In genomic region chr6:72545377-72545776, GRCm38 (mm10) we compare ENCODE assay signal across 2 mouse cellular contexts.
TF ChIP-seq lines count a peak whose summit lies in the region.

No protein-coding gene starts in this region.

TF ChIP-seq in CH12.LX, 34 proteins besides CTCF, POLR2A, EP300 and RAD21:
- TF ChIP-seq CHD2 (IDR thresholded peaks at IDR 0.05; ENCODE audit: low read length) (no peak), E2F4 (IDR thresholded peaks at IDR 0.05; ENCODE audit: insufficient replicate concordance, low read depth, low read length) (no peak), IRF4 (IDR thresholded peaks at IDR 0.05; ENCODE audit: low read depth, low read length) (no peak), POLR2AphosphoS2 (IDR thresholded peaks at IDR 0.05; ENCODE audit: low read depth, low read length) (no peak), TCF12 (IDR thresholded peaks at IDR 0.05; ENCODE audit: low read depth, low read length) (no peak), MXI1 (IDR thresholded peaks at IDR 0.05; ENCODE audit: low read depth, low read length) (no peak), NELFE (IDR thresholded peaks at IDR 0.05; ENCODE audit: low read depth, low read length) (no peak), MYC (IDR thresholded peaks at IDR 0.05; ENCODE audit: low read depth, low read length) (no peak), UBTF (IDR thresholded peaks at IDR 0.05; ENCODE audit: low read depth, low read length) (no peak), MAZ (IDR thresholded peaks at IDR 0.05; ENCODE audit: low read depth, low read length) (no peak)
TF ChIP-seq in CH12.LX: peak in this region for 0.

TF ChIP-seq in MEL, 35 proteins besides CTCF, POLR2A, EP300 and RAD21:
- TF ChIP-seq TAL1 (IDR thresholded peaks at IDR 0.05; ENCODE audit: low read length): 0 out of 2 replicates have a peak, but pooled peaks have one; percentile 14
- no peak for TF ChIP-seq POLR2AphosphoS2 (IDR thresholded peaks at IDR 0.05; ENCODE audit: low read length)
- peak; percentile 88 for TF ChIP-seq MYC (IDR thresholded peaks at IDR 0.05; ENCODE audit: low read depth, low read length)
- TF ChIP-seq RCOR1 (IDR thresholded peaks at IDR 0.05; ENCODE audit: low read depth, low read length): peak; percentile 47; the same call in 1 of the 2 replicates
- TF ChIP-seq MYB (IDR thresholded peaks at IDR 0.05; ENCODE audit: low read depth, low read length): no peak; the same call in 1 of the 2 replicates
- TF ChIP-seq TBP (IDR thresholded peaks at IDR 0.05; ENCODE audit: low read depth, low read length): peak; percentile 78
- no peak for TF ChIP-seq UBTF (IDR thresholded peaks at IDR 0.05; ENCODE audit: borderline replicate concordance, insufficient read depth, low read depth, low read length)
- no peak for TF ChIP-seq ZKSCAN1 (IDR thresholded peaks at IDR 0.05; ENCODE audit: low read depth, low read length)
- peak; percentile 15; the same call in 1 of the 2 replicates for TF ChIP-seq HCFC1 (IDR thresholded peaks at IDR 0.05; ENCODE audit: low read depth, low read length)
- TF ChIP-seq KAT2A (conservative IDR thresholded peaks at IDR 0.05; ENCODE audit: low read depth, low read length): no peak
- no peak for TF ChIP-seq POLR2AphosphoS5 (IDR thresholded peaks at IDR 0.05; ENCODE audit: borderline replicate concordance, low read depth, low read length)
- TF ChIP-seq NELFE (IDR thresholded peaks at IDR 0.05; ENCODE audit: low read depth, low read length): peak; percentile 57; the same call in 1 of the 2 replicates
- TF ChIP-seq MEF2A (IDR thresholded peaks at IDR 0.05; ENCODE audit: extremely low read depth, insufficient replicate concordance, low read depth, low read length, poor library complexity, severe bottlenecking): no peak
- TF ChIP-seq MAX (IDR thresholded peaks at IDR 0.05; ENCODE audit: low read length): peak; percentile 88
- TF ChIP-seq GABPA (IDR thresholded peaks at IDR 0.05; ENCODE audit: low read depth, low read length): no peak
- TF ChIP-seq SIN3A (IDR thresholded peaks at IDR 0.05; ENCODE audit: low read length): peak; percentile 43; the same call in 1 of the 2 replicates
- no peak for TF ChIP-seq E2F4 (IDR thresholded peaks at IDR 0.05; ENCODE audit: borderline replicate concordance, low read depth, low read length)
- 0 out of 2 replicates have a peak, but pooled peaks have one; percentile 31 for TF ChIP-seq BHLHE40 (IDR thresholded peaks at IDR 0.05; ENCODE audit: borderline replicate concordance, low read depth, low read length)
- peak; percentile 88 for TF ChIP-seq MXI1 (IDR thresholded peaks at IDR 0.05; ENCODE audit: low read depth, low read length)
- no peak for TF ChIP-seq CHD2 (IDR thresholded peaks at IDR 0.05; ENCODE audit: low read length)
- no peak for TF ChIP-seq SMC3 (IDR thresholded peaks at IDR 0.05; ENCODE audit: low read depth, low read length)
- no peak for TF ChIP-seq JUND (IDR thresholded peaks at IDR 0.05; ENCODE audit: low read depth, low read length)
- no peak for TF ChIP-seq CHD1 (IDR thresholded peaks at IDR 0.05; ENCODE audit: low read depth, low read length)
- peak; percentile 38 for TF ChIP-seq GATA1 (IDR thresholded peaks at IDR 0.05; ENCODE audit: low read depth, low read length)
- peak in 1 of 2 experiments; percentile 50; a peak in 1 of 4 replicates for TF ChIP-seq USF2 (IDR thresholded peaks at IDR 0.05; ENCODE audit: borderline replicate concordance in 1 of 2, insufficient read depth in 1 of 2, low read depth in 1 of 2, low read length in 2 of 2)
- TF ChIP-seq MAZ (IDR thresholded peaks at IDR 0.05; ENCODE audit: low read depth, low read length): no peak
- no peak; the same call in 1 of the 2 replicates for TF ChIP-seq ZMIZ1 (IDR thresholded peaks at IDR 0.05; ENCODE audit: low read depth, low read length)
- peak; percentile 63 for TF ChIP-seq ETS1 (IDR thresholded peaks at IDR 0.05; ENCODE audit: low read depth, low read length)
- TF ChIP-seq ELF1 (IDR thresholded peaks at IDR 0.05; ENCODE audit: low read depth, low read length): no peak
- TF ChIP-seq ZC3H11A (IDR thresholded peaks at IDR 0.05; ENCODE audit: low read depth, low read length): no peak
- peak; percentile 88 for TF ChIP-seq USF1 (IDR thresholded peaks at IDR 0.05; ENCODE audit: low read depth, low read length)
- TF ChIP-seq MAFK (IDR thresholded peaks at IDR 0.05; ENCODE audit: borderline replicate concordance, low read depth, low read length): no peak
- no peak for TF ChIP-seq ZNF384 (IDR thresholded peaks at IDR 0.05; ENCODE audit: low read depth, low read length)
- TF ChIP-seq NRF1 (IDR thresholded peaks at IDR 0.05; ENCODE audit: insufficient read depth, low read depth, low read length, poor library complexity, severe bottlenecking): no peak
- TF ChIP-seq TCF12 (IDR thresholded peaks at IDR 0.05; ENCODE audit: low read depth, low read length): no peak
